Mouse (Mus musculus): ENCODE data around the gene Galnt2.

The Galnt2 gene

GRCm38 (mm10) chr8:124292965-124293364, 61.8 kb downstream of the Galnt2 start:
- DNase-seq (ENCODE audit: low read depth, low spot score), result no peak

DNA sequence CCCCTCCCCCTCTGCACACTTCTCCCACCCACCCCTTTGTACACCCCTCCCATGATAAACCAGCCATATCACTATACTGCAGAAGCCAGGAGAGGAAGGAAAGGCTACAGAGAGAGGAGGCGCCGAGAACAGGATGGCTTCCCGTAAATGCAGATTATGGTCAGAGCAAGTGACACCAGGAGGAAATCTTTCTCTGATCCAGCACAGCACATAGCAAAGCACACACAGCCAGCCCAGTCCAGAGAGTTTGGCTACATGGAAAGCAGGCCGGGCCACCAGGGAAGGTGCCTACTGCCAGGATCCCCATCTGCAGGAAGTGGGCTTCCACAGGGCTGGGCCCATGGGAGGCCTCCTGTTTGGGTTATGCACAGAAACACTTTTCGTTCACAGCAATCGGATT, 63.2 kb downstream of the Galnt2 start:
- DNase-seq (ENCODE audit: low read depth, low spot score), result no peak

GRCm38 (mm10) chr8:124294900-124295299, 63.7 kb downstream of the Galnt2 start:
- no peak for DNase-seq (ENCODE audit: low read depth, low spot score)

DNA sequence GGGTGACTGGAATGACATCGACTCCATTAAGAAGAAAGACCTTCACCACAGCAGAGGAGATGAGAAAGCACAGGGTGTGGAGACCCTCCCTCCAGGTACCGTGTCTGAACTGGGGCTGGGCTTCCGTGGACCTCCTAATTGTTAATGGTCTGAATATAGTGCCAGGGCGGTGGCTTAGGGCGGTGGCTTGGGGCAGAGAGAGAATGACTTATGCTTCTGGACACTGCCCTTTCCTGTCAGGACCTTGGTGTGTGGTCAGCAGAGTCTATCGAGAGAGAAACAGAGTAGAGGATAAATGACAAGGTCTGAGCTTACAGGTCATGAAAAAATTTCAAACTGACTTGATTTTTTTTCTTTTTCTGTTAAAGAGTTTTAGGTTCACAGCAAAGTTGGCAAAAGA, 64.2 kb downstream of the Galnt2 start:
- no peak for DNase-seq (ENCODE audit: low read depth, low spot score)

DNA sequence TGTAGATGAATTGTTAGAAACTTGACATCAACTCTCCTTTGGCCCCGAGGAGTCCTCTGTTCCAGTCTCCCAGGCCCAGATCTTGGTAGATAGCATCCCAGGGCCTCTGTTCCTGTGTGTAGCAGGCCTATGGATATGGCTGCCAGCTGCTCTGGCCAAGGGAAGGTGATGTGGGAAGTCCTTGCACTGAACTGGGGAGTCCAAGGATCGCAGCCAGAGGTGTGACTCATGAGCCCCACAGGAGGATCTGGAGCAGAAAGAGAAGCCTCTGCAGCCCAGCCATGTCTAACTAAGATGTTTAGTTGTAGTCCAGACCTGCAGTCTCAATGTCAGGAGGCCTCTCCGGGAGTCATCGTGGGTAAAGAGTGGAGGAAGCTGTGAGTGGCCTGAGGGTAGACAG, 70.3 kb downstream of the Galnt2 start:
- DNase-seq (ENCODE audit: low read depth, low spot score), result no peak

DNA sequence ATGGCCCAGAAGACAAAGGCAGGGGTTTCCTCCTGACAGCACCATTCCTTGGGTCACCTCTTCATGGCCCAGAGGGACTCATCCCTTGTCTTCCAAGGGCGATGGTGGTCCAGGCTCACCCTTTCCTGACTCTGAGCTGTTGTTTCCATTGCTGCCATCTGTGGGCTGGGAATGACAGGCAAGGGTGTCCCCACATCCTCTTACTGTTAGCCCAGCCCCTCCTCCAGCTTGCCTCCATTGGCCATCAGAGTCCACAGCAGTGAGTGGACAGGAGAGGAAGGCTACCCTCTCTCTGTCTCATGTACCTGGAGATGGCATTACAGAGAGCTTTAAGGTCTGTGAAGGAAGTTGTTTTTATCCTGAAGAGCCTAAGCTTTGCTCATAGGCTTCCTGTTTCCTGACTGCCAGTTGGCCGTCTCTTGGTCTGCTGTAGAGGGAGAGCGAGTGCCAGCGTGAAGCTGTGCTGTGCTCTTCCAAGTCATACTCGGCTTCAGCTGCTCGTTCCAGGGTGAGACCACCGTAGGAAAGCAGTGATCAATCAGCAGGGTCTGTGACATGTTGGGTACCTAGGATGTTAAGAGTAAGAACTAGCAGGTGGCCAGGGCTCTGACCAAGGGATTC, 70.9 kb downstream of the Galnt2 start:
- no peak for DNase-seq (ENCODE audit: low read depth, low spot score)

DNA sequence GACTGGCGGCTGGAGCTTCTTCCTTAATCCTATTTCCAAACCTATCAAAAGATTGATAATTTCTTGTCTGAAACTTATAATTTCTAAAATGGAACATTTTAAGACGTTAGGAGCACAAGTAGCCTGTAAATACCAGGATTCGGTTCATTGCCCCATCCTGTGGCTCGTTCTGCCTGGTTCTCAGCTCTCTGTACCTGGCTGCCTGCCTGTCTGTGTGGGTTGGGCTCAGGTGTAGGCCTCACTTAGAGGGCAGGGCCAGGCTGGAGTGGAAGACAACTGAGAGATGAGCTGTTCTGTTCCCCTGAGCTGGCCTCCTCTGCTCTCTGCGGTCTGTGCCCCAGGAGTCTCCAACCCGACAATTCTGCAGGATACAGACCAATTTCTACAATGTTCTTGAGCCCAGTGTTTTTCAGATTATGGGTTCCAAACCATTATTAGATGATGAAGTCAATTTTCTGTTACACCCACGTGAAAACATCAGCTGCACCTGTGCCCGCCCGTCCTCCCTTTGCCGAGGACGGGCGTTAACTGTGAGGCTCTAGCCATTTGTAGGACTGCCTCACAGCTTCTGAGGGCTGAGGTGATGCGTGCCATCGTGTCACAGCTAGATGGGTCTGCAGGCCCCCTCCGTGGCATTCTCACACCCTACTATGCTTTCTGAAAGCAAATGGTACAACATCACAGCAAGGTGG, 72.2 kb downstream of the Galnt2 start:
- no peak for DNase-seq (ENCODE audit: low read depth, low spot score)

- no peak for DNase-seq (ENCODE audit: low read depth, low spot score)
These were observed 73.0 kb downstream of the Galnt2 start for GRCm38 (mm10) chr8:124304141-124304540.

- no peak for DNase-seq (ENCODE audit: low read depth, low spot score)
These were observed 75.4 kb downstream of the Galnt2 start for GRCm38 (mm10) chr8:124306574-124306973.

GRCm38 (mm10) chr8:124307700-124308099, 76.5 kb downstream of the Galnt2 start:
- DNase-seq (ENCODE audit: low read depth, low spot score), result no peak

DNA sequence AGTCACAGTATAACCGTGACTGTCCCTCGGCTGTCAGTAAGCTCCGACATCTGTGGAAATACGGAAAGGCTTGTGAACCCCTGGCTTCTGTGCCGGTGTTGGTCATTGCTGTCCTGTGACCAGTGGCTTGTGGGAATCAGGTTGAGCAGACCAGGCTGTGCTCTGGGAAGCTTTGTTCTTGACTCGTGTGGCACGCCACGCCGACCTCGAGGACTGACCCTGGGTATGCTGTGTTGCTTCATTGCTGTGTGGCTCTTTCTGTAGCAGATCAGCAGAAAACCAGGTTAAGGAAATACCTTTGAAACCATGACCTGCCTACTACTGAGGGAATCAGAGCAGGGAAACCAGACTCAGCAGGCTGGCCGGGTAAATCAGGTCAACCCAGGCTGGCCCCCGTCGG, 79.3 kb downstream of the Galnt2 start:
- no peak for DNase-seq (ENCODE audit: low read depth, low spot score)

GRCm38 (mm10) chr8:124311111-124311510, 79.9 kb downstream of the Galnt2 start:
- no peak for DNase-seq (ENCODE audit: low read depth, low spot score)

- DNase-seq (ENCODE audit: low read depth, low spot score), result no peak
These were observed 80.5 kb downstream of the Galnt2 start for GRCm38 (mm10) chr8:124311723-124312122.

DNA sequence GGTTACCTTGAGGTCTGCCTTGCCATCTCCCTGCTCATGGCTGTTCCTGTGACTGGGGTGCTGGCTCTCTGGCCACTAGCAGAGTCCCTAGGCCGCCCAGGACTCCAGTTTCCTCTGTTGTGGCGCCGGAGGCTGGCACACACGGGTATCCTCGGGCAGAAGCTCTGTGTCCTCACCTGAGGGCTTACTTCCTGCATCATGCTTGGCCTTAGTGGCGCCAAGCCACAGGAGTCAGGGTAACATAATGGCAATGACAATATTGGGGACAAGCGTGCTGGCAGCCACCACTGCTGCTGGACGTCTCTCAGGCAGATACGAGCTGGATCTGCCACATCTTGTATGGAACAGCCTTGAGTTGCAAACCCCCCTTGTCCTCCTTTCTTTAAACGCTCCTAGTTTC, 81.0 kb downstream of the Galnt2 start:
- no peak for DNase-seq (ENCODE audit: low read depth, low spot score)

GRCm38 (mm10) chr8:124314803-124315202, 83.6 kb downstream of the Galnt2 start:
- DNase-seq (ENCODE audit: low read depth, low spot score), result no peak

DNA sequence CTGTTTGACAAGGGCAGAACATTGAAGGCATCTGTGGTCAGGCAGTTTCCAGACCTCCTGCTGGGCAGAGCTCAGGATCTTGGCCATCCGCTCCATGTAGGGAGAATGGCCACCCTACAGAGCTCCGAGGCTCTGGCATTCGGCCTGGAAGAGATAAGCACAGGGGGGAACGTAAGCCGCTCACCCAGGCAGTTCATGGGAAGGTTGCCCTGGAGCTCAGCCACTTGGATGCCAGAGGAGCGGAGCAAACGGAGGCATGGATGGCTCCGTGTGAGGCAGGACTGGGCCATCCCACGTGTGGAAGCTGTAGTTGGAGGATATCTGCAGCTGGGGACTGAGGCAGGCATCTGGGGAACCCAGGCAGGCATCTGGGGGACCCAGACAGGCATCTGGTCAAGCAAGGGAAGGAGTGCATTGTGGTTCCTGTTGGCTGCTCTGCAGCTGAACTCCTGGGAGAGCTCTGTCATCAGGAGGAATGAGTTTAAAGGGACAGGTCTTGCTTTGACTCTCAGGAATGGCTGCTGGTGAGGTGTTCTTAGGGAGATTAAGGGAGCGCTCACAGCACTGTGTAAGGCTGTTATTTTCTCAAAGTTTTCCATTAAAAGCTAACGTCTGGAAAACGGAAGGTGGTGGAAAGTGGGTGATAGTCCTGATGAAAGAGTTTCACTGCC, 85.4 kb downstream of the Galnt2 start:
- no peak for DNase-seq (ENCODE audit: low read depth, low spot score)

- DNase-seq (ENCODE audit: low read depth, low spot score), result no peak
These were observed 86.0 kb downstream of the Galnt2 start for GRCm38 (mm10) chr8:124317191-124317682.

DNA sequence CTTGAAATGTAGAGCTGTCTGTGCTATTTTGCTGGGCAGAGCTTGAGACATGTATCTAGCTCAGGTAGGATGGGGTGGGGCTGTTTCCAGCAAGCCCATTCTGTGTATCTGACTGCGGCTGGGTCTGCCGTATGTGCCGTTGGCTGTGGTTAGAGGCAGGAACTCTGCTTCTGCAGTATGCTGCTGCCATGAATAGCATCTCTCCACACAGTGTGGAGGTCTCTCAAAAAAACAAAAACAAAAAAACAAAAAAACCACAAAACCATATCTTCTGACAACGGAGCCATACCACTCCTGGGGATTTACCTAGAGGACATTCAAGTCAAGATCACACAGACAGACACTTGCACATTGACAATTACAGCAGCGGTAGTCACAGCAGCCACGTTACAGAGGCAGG, 86.6 kb downstream of the Galnt2 start:
- no peak for DNase-seq (ENCODE audit: low read depth, low spot score)

DNA sequence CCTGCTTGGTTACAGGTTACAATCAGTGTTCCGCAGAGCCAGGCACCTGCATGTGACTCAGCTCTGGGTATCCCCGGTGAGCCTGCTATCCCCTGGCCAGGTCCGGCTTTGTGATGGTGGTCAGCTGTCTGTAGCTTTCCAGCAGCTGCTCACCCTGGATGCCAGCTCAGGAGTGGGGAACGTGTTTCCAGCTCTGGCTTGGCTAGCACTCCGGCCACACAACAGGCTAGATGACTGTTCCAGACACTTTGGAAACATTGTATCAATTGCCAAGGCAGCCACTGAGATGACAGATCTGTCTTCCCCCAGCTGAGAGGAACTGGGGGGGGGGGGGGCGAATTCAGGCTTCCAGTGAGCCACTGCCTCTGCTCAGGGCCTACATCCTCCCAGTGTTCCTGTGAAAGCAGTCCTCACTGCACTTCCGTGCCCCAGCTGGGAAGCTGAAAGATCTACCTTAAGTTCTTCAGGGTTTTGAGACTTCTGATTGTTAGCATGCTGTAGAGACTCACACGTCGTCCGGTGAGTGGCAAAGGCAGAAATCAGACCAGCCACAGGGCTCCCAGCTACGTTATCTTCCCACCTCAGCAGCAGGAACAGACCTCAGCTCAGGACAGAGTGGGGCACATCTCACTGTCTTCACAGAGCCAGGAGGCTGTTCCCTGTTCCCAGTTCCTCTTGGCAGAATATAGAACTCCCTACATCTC, 87.6 kb downstream of the Galnt2 start:
- DNase-seq (ENCODE audit: low read depth, low spot score), result no peak

DNA sequence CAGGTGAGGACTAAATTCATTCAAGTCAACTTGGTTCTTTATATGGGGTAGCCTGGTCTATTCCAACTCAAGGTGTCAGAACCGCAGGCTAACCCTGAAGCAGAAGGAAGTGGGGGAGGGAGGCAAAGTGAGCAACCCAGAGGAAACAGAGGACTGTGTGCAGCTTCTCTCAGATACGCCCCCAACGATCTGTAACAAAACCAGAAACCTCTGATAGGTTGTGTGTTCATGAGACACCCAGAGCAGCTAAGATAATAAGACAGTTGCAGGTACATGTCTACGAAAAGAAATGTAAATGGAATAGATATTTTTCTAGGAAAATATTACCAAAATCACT, 88.1 kb downstream of the Galnt2 start:
- no peak for DNase-seq (ENCODE audit: low read depth, low spot score)

GRCm38 (mm10) chr8:124321227-124321840, 90.1 kb downstream of the Galnt2 start:
- no peak for DNase-seq (ENCODE audit: low read depth, low spot score)

DNA sequence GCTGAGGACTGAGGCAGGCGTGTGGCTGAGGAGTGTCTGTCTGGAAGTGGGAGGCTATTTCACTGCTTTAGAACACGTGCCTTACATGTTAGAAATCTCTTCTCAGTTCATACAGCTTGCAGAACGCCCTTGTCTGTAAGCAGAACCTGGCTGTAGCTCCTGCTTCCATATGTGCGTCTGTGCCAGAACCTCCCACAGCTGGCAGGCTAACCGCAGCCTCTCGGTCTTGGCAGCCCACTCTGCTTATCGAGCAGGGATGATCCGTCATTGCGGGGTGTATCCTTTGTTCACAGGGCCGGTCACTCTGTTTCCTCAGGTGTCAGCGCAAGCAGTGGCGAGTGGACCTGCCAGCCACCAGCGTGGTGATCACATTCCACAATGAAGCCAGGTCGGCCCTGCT, 92.2 kb downstream of the Galnt2 start:
- DNase-seq (ENCODE audit: low read depth, low spot score), result no peak

Data from c-Kit-negative CD71-positive TER-119-positive erythroid progenitor cells, embryonic 14.5 days (primary cell).